Mouse (Mus musculus) limb, embryonic 14.5 days (tissue): ENCODE results near the gene Rhoq. TPM values are rescaled to one million over a fixed set of nuclear protein-coding genes. Genes with fewer than 3 reads are reported as not detected.
A peak's percentile ranks its signal among the peaks of the same experiment; 100 is the strongest.

ENCODE experiments used
- ATAC-seq: fragments of 200-750 bp; cut with Nextera tagmentation; 2 replicates; pipeline ENCODE4 v1.8.0; 2017; ENCODE audit warnings: low read depth, moderate number of reproducible peaks, moderate TSS enrichment; ENCODE audit not compliant: low FRiP score
- DNase-seq: peaks from one replicate; pipeline ENCODE4 v3.0.0-alpha.2; 2015; ENCODE audit warnings: low spot score
- H3K27ac ChIP-seq: fragments of 300-500 bp; sonication (generic); replicated peaks from 2 replicates; pipeline ENCODE4 v1.5.1; 2014; ENCODE audit warnings: low read depth, mild to moderate bottlenecking, low read length, moderate library complexity, mixed read lengths
- H3K27me3 ChIP-seq: fragments of 300-500 bp; sonication (generic); 2 replicates; pipeline ENCODE4 v1.6.1; 2014; ENCODE audit warnings: low read length, mixed read lengths; ENCODE audit not compliant: control insufficient read depth, insufficient read depth
- H3K36me3 ChIP-seq: fragments of 300-500 bp; sonication (generic); 2 replicates; pipeline ENCODE4 v1.6.1; 2014; ENCODE audit warnings: mild to moderate bottlenecking, low read length, moderate library complexity, mixed read lengths; ENCODE audit not compliant: control insufficient read depth, insufficient read depth
- H3K4me1 ChIP-seq: fragments of 300-500 bp; sonication (generic); 2 replicates; pipeline ENCODE4 v1.6.1; 2014; ENCODE audit warnings: antibody characterized with exemption, low read length, mixed read lengths; ENCODE audit not compliant: control insufficient read depth, insufficient read depth
- H3K4me2 ChIP-seq: fragments of 300-500 bp; sonication (generic); replicated peaks from 2 replicates; pipeline ENCODE4 v1.6.1; 2014; ENCODE audit warnings: low read depth, mild to moderate bottlenecking, low read length, moderate library complexity; ENCODE audit not compliant: severe bottlenecking
- H3K4me3 ChIP-seq: fragments of 300-500 bp; sonication (generic); replicated peaks from 2 replicates; pipeline ENCODE4 v1.5.1; 2014; ENCODE audit warnings: low read length
- H3K9ac ChIP-seq: fragments of 300-500 bp; sonication (generic); 2 replicates; pipeline ENCODE4 v1.6.1; 2014; ENCODE audit warnings: mild to moderate bottlenecking, low read depth, low read length, moderate library complexity; ENCODE audit not compliant: severe bottlenecking
- H3K9me3 ChIP-seq: fragments of 300-500 bp; sonication (generic); 2 replicates; pipeline ENCODE4 v1.6.1; 2016; ENCODE audit warnings: low read length; ENCODE audit not compliant: control insufficient read depth
- POLR2A ChIP-seq: fragments of 200-500 bp; IDR thresholded peaks from 2 replicates; pipeline ENCODE4 v1.8.0; 2012; ENCODE audit warnings: inconsistent platforms, mild to moderate bottlenecking, moderate library complexity, borderline replicate concordance; ENCODE audit not compliant: insufficient read depth, insufficient read length; ENCODE audit errors: extremely low read depth
- WGBS: fragments of 180-500 bp; shearing (Covaris S2); extraction: QIAGEN DNeasy Blood & Tissue Kit; methylation state at CpG from one replicate; pipeline ENCODE4 v1.1.7; 2014; 5-methylcytosine and 5-hydroxymethylcytosine counted together
- polyA plus RNA-seq, 2 experiments: library from polyadenylated mRNA; depleted of rRNA in 1 of 2; stranded (reverse) in 1 of 2; unstranded in 1 of 2; fragments of >200 nt; fragmentation: Nextera tagmentation in 1 of 2; extraction: Ambion mirVana in 1 of 2; gene quantifications; 2 replicates each; pipeline versions ENCODE4 v1.2.1 to v1.2.3; 2012 to 2014

Gene Rhoq
- polyA plus RNA-seq, 2 experiments: 35.3 to 61.5 TPM

DNA sequence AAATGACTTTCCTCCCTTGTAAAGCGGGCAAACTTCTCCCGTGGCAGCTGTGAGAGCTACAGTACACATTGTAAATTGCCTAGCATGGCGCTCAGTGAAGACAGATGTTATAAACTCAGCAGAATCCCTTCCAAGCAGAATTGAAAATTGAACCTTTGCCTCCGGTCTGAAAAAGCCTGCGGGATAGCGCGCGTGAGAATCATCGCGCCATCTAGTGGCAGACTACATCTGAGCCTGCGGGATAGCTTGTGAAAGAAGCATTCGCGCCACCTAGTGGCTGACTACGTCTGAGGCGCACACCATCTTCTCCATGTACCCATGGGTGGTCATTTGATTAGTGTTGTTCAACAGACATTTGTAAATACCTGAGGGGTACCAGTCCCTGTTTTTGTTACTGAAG lies 81.5 kb downstream of the Rhoq start:
- Histone ChIP-seq H3K9me3 (no peaks in the 10 kb centered on the region), H3K9ac (no peak overlapping the region), H3K27ac (no peak overlapping the region), H3K4me3 (no peak overlapping the region), H3K4me2 (no peak overlapping the region), H3K27me3 (no peaks in the 10 kb centered on the region), H3K36me3 (no peaks in the 10 kb centered on the region), H3K4me1 (no peaks in the 10 kb centered on the region)
- WGBS: 1% methylated on average over 15 of the region's 15 CpGs
- no peak for TF ChIP-seq POLR2A
- peak; percentile 96 for DNase-seq
- ATAC-seq: peak; percentile 89

DNA sequence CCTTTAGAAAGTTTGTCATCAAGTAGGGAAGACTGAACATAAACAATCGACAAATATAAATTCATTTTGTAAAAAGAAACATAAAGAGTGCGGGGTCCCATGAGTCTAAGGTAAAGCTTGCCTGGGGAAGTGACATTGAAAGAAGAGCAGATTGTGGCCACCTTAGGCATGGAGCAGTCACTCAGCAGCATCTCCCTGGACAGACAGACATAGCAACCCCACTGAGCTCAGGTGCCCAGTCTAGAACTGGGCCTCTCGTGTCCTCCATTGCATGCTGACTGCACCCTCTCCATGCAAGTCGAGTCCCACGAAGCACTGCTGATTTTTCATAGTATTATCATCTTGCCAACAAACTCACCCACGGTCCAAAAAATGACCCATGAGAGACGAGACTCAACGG lies 81.9 kb downstream of the Rhoq start:
- H3K36me3 ChIP-seq: no peaks in the 10 kb centered on the region
- H3K9me3 ChIP-seq: no peaks in the 10 kb centered on the region
- no peak for DNase-seq
- H3K4me2 ChIP-seq: no peak overlapping the region
- TF ChIP-seq POLR2A: no peak
- 80% methylated on average over 8 of the region's 8 CpGs for WGBS
- H3K9ac ChIP-seq: no peak overlapping the region
- ATAC-seq: no peak
- H3K27ac ChIP-seq: no peak overlapping the region
- no peak overlapping the region for H3K4me3 ChIP-seq
- H3K27me3 ChIP-seq: no peaks in the 10 kb centered on the region
- H3K4me1 ChIP-seq: peaks cover under 1% of the 10 kb centered on the region; the same call in 1 of the 2 replicates

Other genes with a start within 250 kb of the Rhoq start
- 11.4 and 13.2 TPM in 2 replicates for gene Epas1, start 209.4 kb upstream of the Rhoq start, polyA plus RNA-seq (2012; rRNA removed)
- 8.3 and 8.7 TPM in 2 replicates for gene Epas1, start 209.4 kb upstream of the Rhoq start, polyA plus RNA-seq (2014; fragmentation: Nextera tagmentation; extraction: Ambion mirVana)
- gene Tmem247, start 45.7 kb upstream of the Rhoq start, polyA plus RNA-seq (2012; rRNA removed): not detected in 2 replicates
- not detected in 2 replicates for gene Tmem247, start 45.7 kb upstream of the Rhoq start, polyA plus RNA-seq (2014; fragmentation: Nextera tagmentation; extraction: Ambion mirVana)
- gene Atp6v1e2, start 15.2 kb upstream of the Rhoq start, polyA plus RNA-seq (2012; rRNA removed): not detected in 2 replicates
- not detected in 2 replicates for gene Atp6v1e2, start 15.2 kb upstream of the Rhoq start, polyA plus RNA-seq (2014; fragmentation: Nextera tagmentation; extraction: Ambion mirVana)
- gene Pigf, start 62.3 kb downstream of the Rhoq start, polyA plus RNA-seq (2012; rRNA removed): 21.6 and 23.5 TPM in 2 replicates
- gene Pigf, start 62.3 kb downstream of the Rhoq start, polyA plus RNA-seq (2014; fragmentation: Nextera tagmentation; extraction: Ambion mirVana): 30.5 and 32.9 TPM in 2 replicates
- 36.0 and 42.1 TPM in 2 replicates for gene Cript, start 62.5 kb downstream of the Rhoq start, polyA plus RNA-seq (2012; rRNA removed)
- gene Cript, start 62.5 kb downstream of the Rhoq start, polyA plus RNA-seq (2014; fragmentation: Nextera tagmentation; extraction: Ambion mirVana): 126 and 132 TPM in 2 replicates
- gene Socs5, start 144.6 kb downstream of the Rhoq start, polyA plus RNA-seq (2012; rRNA removed): 18.4 TPM in 2 replicates
- gene Socs5, start 144.6 kb downstream of the Rhoq start, polyA plus RNA-seq (2014; fragmentation: Nextera tagmentation; extraction: Ambion mirVana): 21.2 and 27.3 TPM in 2 replicates